Mouse (Mus musculus): Measurements from ENCODE around the gene Trpc7.

DNA sequence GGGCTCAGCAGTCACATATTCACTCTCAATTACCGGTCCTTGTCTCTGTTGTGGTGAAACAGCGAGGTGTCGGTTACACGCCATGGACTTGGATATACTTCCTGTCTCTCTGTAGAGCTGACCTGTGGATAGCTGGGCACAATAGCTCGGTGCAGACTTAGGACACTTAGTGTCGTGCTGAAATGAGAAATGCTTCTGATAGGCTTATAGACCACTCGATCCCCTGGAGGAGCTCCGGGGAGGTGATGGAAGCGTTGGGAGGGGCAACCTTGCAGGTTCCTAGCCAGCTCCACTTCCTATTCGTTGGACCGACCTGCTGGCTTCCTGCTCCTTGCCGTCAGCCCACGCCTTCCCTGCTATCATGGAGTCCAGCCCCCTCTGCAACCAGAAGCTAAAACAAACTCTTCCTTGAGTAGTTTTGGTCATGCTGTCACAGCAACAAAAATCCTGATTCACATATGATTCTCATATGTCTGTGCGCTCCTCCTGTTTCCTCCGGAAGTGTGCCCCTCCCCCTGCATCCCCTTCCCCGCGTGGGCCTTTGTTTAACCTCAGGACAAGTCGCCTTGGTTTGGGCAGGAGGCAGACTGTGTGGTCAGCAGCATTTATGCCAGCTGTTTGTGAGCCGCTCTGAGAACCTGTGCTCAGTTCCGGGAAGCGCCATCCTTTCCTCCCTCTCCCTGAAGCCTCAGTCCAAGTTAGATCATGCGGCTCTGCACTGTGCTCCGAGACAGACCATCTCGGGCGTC, 130.3 kb downstream of the Trpc7 start:
- TF ChIP-seq CTCF (IDR thresholded peaks at IDR 0.05; ENCODE audit: extremely low read depth, insufficient read length, insufficient replicate concordance, low read depth, low read length), result no peak
- TF ChIP-seq POLR2A (IDR thresholded peaks at IDR 0.05; ENCODE audit: low read depth, low read length), result no peak
